Mouse (Mus musculus) left cerebral cortex, adult 2 months (tissue): ENCODE data around the gene Gm17416. TPM values are rescaled to one million over a fixed set of nuclear protein-coding genes. Genes with fewer than 3 reads are reported as not detected.

Experiments
- DNase-seq, 2 experiments: peaks; one replicate each; pipeline ENCODE4 v3.0.0; 2021 to 2022; ENCODE audit warnings: low spot score in 2 of 2, mixed read lengths in 1 of 2; ENCODE audit errors: extremely low spot score in 1 of 2
- H3K27ac ChIP-seq: fragments of 200-600 bp; 2 replicates; pipeline ENCODE4 v1.8.1; 2022
- H3K4me3 ChIP-seq: fragments of 200-600 bp; 2 replicates; pipeline ENCODE4 v1.8.1; 2022
- CTCF ChIP-seq: fragments of 200-600 bp; IDR thresholded peaks from 2 replicates; pipeline ENCODE4 v1.8.1; 2022; ENCODE audit warnings: antibody characterized with exemption, mild to moderate bottlenecking, moderate library complexity
- intact Hi-C: fragments of 180-260 bp; cut with DNase I; formaldehyde crosslinking; loops from one replicate; pipeline ENCODE4 v1.15.1; 2025
- total RNA-seq, 2 experiments: library from RNA; stranded (reverse); gene quantifications; 2 replicates each; pipeline ENCODE4 v1.2.3; 2021

Gm17416 gene
- total RNA-seq, 2 experiments from 2014 or later, result not detected

- no peak for TF ChIP-seq CTCF
- intact Hi-C loops, result no loop called here
- Histone ChIP-seq H3K27ac (no peak overlapping the region), H3K4me3 (no peak overlapping the region)
- DNase-seq, result no peak
These were observed 43.1 kb downstream of the Gm17416 start for GRCm38 (mm10) chr2:152612193-152612592.

- Histone ChIP-seq H3K27ac (no peak overlapping the region), H3K4me3 (no peak overlapping the region)
- DNase-seq, result peak; percentile 46 to 51
- intact Hi-C loops, result loop anchor here (1.0 to 5.0 kb wide), 3 partner anchors 42 to 215 kb away; partner anchors contain the start of gene Bcl2l1
- TF ChIP-seq CTCF, result peak; percentile 96
These were observed 46.4 kb downstream of the Gm17416 start for GRCm38 (mm10) chr2:152615563-152615962.

GRCm38 (mm10) chr2:152616470-152616869, 47.3 kb downstream of the Gm17416 start:
- H3K4me3 ChIP-seq, result no peak overlapping the region
- TF ChIP-seq CTCF, result no peak
- intact Hi-C loops, result loop anchor here (5.0 kb wide), 1 partner anchor 61 kb away; no protein-coding TSS in a partner anchor
- H3K27ac ChIP-seq, result no peak overlapping the region
- DNase-seq, result no peak

- H3K27ac ChIP-seq, result no peak overlapping the region
- intact Hi-C loops, result loop anchor here (5.0 kb wide), 1 partner anchor 60 kb away; no protein-coding TSS in a partner anchor
- no peak for DNase-seq
- TF ChIP-seq CTCF, result peak; percentile 40
- no peak overlapping the region for H3K4me3 ChIP-seq
These were observed 48.2 kb downstream of the Gm17416 start for GRCm38 (mm10) chr2:152617374-152617773.

Other genes with a start within 250 kb of the Gm17416 start
- gene Rbck1, start 236.7 kb upstream of the Gm17416 start, total RNA-seq, result 100 to 1,000 TPM; 111 to 117 TPM
- 1 to 10 TPM in 1 of 2 experiments, under 1 TPM in 1; 0.84 to 1.1 TPM for gene Trib3, start 225.3 kb upstream of the Gm17416 start, total RNA-seq
- gene Nrsn2, start 192.7 kb upstream of the Gm17416 start, total RNA-seq, result 10 to 100 TPM; 74.6 to 90.8 TPM
- gene Sox12, start 171.3 kb upstream of the Gm17416 start, total RNA-seq, result 10 to 100 TPM; 12.8 to 15.7 TPM
- 1 to 10 TPM; 8.5 to 9.9 TPM for gene Zcchc3, start 154.3 kb upstream of the Gm17416 start, total RNA-seq
- 1 to 10 TPM; 2.4 to 3.0 TPM for gene 6820408C15Rik, start 153.8 kb upstream of the Gm17416 start, total RNA-seq
- not detected for gene Defb23, start 104.7 kb upstream of the Gm17416 start, total RNA-seq
- not detected for gene Defb20, start 92.3 kb upstream of the Gm17416 start, total RNA-seq
- gene Defb22, start 79.2 kb upstream of the Gm17416 start, total RNA-seq, result not detected
- gene Defb26, start 57.6 kb upstream of the Gm17416 start, total RNA-seq, result not detected
- not detected for gene Defb28, start 51.1 kb upstream of the Gm17416 start, total RNA-seq
- gene Defb29, start 29.2 kb upstream of the Gm17416 start, total RNA-seq, result not detected
- gene Defb21, start 3.4 kb downstream of the Gm17416 start, total RNA-seq, result not detected
- not detected for gene Defb19, start 11.0 kb downstream of the Gm17416 start, total RNA-seq
- gene Defb45, start 30.1 kb downstream of the Gm17416 start, total RNA-seq, result not detected
- not detected for gene Defb36, start 35.0 kb downstream of the Gm17416 start, total RNA-seq
- not detected for gene Defb25, start 53.7 kb downstream of the Gm17416 start, total RNA-seq
- under 1 TPM; 0.65 to 0.68 TPM for gene Rem1, start 57.6 kb downstream of the Gm17416 start, total RNA-seq
- 10 to 100 TPM; 77.2 to 82.2 TPM for gene H13, start 100.1 kb downstream of the Gm17416 start, total RNA-seq
- gene Mcts2, start 117.7 kb downstream of the Gm17416 start, total RNA-seq, result 10 to 100 TPM; 17.6 to 19.8 TPM
- gene Id1, start 166.9 kb downstream of the Gm17416 start, total RNA-seq, result 10 to 100 TPM; 22.4 to 24.2 TPM
- gene Cox4i2, start 184.8 kb downstream of the Gm17416 start, total RNA-seq, result 1 to 10 TPM; 1.7 to 1.9 TPM